Mouse (Mus musculus) embryonic fibroblast, embryonic 13.5 days (primary cell): ENCODE measurements around the gene Tmem171.

Experiments used
- CTCF ChIP-seq: IDR thresholded peaks from 2 replicates; pipeline ENCODE4 v1.5.1; 2011; ENCODE audit warnings: mild to moderate bottlenecking, control low read depth, low read length, moderate library complexity, borderline replicate concordance; ENCODE audit not compliant: insufficient read depth
- POLR2A ChIP-seq: IDR thresholded peaks from 2 replicates; pipeline ENCODE4 v1.6.1; 2011; ENCODE audit warnings: low read depth, mild to moderate bottlenecking, control low read depth, low read length, moderate library complexity

DNA sequence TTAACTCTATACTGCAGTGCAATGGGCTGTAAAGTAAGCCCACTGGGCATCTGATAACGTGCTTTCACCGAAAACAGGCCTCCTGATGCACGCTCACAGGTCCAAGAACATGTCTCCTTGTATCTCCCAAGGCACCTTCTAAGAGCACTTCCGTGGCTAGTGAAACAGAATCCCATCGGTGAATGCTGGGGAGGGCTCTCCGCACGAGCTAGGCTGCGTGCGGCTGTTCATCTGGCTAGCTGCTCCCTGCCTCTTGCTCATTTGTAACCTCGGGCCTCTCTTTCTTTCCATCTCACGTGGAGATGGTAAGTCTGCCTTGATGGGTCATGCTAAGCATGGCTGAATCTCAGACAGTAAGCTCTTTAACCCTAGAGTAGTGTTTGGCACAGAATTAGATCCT is 3.7 kb downstream of the Tmem171 start:
- TF ChIP-seq CTCF (no peak), POLR2A (no peak)
